Mouse (Mus musculus) neural tube, embryonic 14.5 days (tissue): Measurements from ENCODE around the gene 4930404N11Rik. TPM values are rescaled to one million over a fixed set of nuclear protein-coding genes. Genes with fewer than 3 reads are reported as not detected.

ENCODE experiments used
- ATAC-seq: fragments of 200-750 bp; cut with Nextera tagmentation; 2 replicates; pipeline ENCODE4 v1.8.0; 2017; ENCODE audit warnings: low read depth, mild to moderate bottlenecking, moderate TSS enrichment, moderate library complexity
- H3K27ac ChIP-seq: fragments of 300-500 bp; sonication (generic); 2 replicates; pipeline ENCODE4 v1.5.1; 2014; ENCODE audit warnings: low read depth, mild to moderate bottlenecking, control low read depth, low read length, moderate library complexity, mixed read lengths
- H3K27me3 ChIP-seq: fragments of 300-500 bp; sonication (generic); 2 replicates; pipeline ENCODE4 v1.6.1; 2014; ENCODE audit warnings: low read length; ENCODE audit not compliant: control insufficient read depth, insufficient read depth
- H3K36me3 ChIP-seq: fragments of 300-500 bp; sonication (generic); 2 replicates; pipeline ENCODE4 v1.6.1; 2014; ENCODE audit warnings: low read length, mixed read lengths; ENCODE audit not compliant: control insufficient read depth, insufficient read depth
- H3K4me1 ChIP-seq: fragments of 300-500 bp; sonication (generic); 2 replicates; pipeline ENCODE4 v1.6.1; 2014; ENCODE audit warnings: low read length; ENCODE audit not compliant: control insufficient read depth, insufficient read depth
- H3K4me2 ChIP-seq: fragments of 300-500 bp; sonication (generic); 2 replicates; pipeline ENCODE4 v1.6.1; 2014; ENCODE audit warnings: mild to moderate bottlenecking, low read depth, low read length, control low read depth
- H3K4me3 ChIP-seq: fragments of 300-500 bp; sonication (generic); 2 replicates; pipeline ENCODE4 v1.5.1; 2014; ENCODE audit warnings: low read depth, low read length, control low read depth, mixed read lengths
- H3K9ac ChIP-seq: fragments of 300-500 bp; sonication (generic); replicated peaks from 2 replicates; pipeline ENCODE4 v1.6.1; 2014; ENCODE audit warnings: low read depth, mild to moderate bottlenecking, control low read depth, low read length, mixed read lengths
- H3K9me3 ChIP-seq: fragments of 300-500 bp; sonication (generic); 2 replicates; pipeline ENCODE4 v1.6.1; 2016; ENCODE audit warnings: low read length; ENCODE audit not compliant: control insufficient read depth
- WGBS: fragments of 180-500 bp; shearing (Covaris S2); extraction: QIAGEN DNeasy Blood & Tissue Kit; methylation state at CpG from one replicate; pipeline ENCODE4 v1.1.7; 2014; 5-methylcytosine and 5-hydroxymethylcytosine counted together
- polyA plus RNA-seq: library from polyadenylated mRNA; unstranded; fragments of >200 nt; fragmentation: Nextera tagmentation; extraction: Ambion mirVana; gene quantifications from 2 replicates; pipeline ENCODE4 v1.2.1, GENCODE M21; 2014

4930404N11Rik gene
- polyA plus RNA-seq, 1 experiment from 2014 or later: 0.42 TPM

DNA sequence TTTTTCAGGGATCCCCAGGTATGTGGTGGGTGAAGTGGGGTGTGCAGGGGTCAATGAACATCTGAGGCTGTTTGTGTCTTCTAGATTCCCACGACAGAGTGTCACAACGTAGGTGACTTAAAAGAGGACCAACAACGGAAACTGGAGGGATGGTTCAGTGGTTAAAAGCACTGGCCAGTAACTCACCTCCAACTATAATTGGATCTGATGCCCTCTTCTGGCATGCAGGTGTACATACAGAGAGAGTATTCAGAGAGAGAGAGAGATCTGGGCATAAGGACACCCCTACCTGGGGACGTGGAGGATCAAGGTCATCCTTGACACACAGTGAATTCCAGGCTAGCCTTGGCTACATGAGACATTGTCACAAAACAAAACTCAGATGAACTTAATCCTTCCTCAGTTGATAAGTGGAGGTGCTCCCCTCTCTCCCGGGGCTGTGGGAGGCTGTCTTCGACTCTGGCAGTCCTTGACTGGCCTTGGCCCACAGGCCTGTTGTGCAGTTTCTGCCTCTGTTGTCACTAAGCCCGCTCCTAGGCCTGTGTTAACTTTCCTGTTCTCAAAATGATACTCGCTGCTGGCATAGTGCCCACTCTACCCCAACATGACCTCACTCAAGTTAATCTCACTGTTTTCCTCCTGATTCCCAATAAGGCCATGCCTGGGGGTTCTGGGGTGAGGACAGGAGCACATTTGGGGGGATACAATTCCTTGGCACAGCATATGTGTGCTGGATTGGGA is 21.0 kb downstream of the 4930404N11Rik start:
- H3K4me1 ChIP-seq: peaks cover 10% of the 10 kb centered on the region
- H3K36me3 ChIP-seq: no peaks in the 10 kb centered on the region
- ATAC-seq: no peak
- no peak overlapping the region for H3K27ac ChIP-seq
- H3K4me3 ChIP-seq: no peak overlapping the region
- H3K27me3 ChIP-seq: peaks cover 34% of the 10 kb centered on the region
- WGBS: 58% methylated on average over 8 of the region's 8 CpGs
- H3K9me3 ChIP-seq: no peaks in the 10 kb centered on the region
- no peak overlapping the region for H3K9ac ChIP-seq
- H3K4me2 ChIP-seq: no peak overlapping the region

DNA sequence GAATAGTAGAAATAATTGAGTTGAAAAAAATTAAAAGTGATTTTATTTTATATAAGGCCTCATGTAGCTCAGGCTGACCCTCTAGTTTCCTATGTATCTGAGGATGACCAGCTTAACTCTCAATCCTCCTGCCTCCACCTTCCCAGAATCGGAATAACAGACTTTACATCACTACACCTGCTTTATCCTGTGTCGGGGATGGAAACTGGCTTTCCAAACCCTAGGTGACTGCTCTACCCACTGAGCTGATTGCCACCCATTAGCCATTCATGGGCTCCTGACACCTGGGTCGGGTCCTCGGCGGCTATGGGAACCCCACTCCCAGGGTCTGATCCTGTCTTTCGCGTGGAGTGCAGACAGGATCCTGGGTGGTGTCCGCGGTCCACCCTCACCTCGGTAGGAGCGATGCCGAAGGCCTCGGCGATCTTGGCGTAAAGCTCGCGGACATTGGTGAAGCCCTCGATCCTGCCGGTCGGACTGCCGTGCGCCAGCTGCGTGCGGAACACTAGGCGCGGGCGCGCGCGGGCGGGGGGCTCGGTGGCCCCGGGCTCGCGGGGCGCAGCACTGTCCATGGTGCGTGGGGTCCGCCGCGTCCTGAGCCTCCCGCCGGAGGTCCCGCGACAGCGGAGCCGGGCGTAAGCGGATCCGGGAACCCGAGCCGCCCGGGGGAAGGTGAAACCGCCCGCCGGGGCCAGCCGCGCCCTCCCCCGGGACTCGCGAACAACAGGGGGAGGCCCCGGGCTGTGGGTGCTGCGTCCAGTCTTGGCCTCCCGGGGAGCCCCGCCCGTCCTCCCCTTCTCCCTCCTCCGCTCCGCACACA is 22.7 kb downstream of the 4930404N11Rik start, which contains the start of gene Gipc3:
Gene Gipc3, minus strand, starts transcription at position 581 of the 820 bp plus-strand sequence.
- H3K9me3 ChIP-seq: no peaks in the 10 kb centered on the region
- peak within 1 kb of the TSS; percentile 37 for H3K9ac ChIP-seq
- peaks cover 34% of the 10 kb centered on the region for H3K27me3 ChIP-seq
- peak within 1 kb of the TSS; percentile 71 for H3K4me2 ChIP-seq
- H3K4me3 ChIP-seq: peak within 1 kb of the TSS; percentile 31
- H3K4me1 ChIP-seq: peaks cover 6% of the 10 kb centered on the region; the same call in 1 of the 2 replicates
- no peaks in the 10 kb centered on the region for H3K36me3 ChIP-seq
- no peak within 1 kb of the TSS for H3K27ac ChIP-seq
- WGBS: 5% methylated on average over 66 of the region's 67 CpGs
- ATAC-seq: no peak

DNA sequence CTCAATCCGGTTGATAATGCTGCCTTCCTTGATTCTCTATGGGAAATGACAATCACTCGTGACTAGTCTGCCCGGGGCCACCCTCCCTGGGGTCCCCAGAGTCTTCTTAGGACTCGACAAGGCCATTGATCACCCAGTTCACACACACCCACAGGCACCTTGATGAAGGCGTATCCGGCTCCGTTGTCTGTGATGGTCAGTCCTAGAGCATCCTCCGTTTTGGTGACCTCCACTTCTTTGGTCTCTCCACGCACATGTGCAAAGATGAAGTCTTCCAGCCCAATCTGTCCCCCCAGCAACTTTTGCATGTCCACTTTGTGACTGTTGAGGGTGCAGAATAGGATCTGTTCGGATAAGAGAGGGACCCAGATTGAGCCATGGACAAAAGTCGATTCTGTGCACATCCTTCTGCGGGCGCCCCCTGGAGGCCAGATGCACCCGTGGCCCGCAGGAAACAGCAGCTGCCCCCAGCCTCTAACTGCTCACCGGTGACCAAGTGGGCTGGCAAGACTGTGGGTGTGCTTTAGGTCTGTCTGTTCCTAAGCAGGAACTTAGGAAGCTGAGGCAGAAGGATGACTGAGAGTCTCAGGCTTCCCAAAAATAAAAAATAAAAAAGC is 24.2 kb downstream of the 4930404N11Rik start:
- no peak overlapping the region for H3K9ac ChIP-seq
- no peak overlapping the region for H3K27ac ChIP-seq
- no peaks in the 10 kb centered on the region for H3K36me3 ChIP-seq
- H3K9me3 ChIP-seq: no peaks in the 10 kb centered on the region
- no peak for ATAC-seq
- no peak overlapping the region for H3K4me2 ChIP-seq
- 37% methylated on average over 16 of the region's 16 CpGs for WGBS
- no peak overlapping the region for H3K4me3 ChIP-seq
- peaks cover 6% of the 10 kb centered on the region; the same call in 1 of the 2 replicates for H3K4me1 ChIP-seq
- peaks cover 30% of the 10 kb centered on the region for H3K27me3 ChIP-seq

DNA sequence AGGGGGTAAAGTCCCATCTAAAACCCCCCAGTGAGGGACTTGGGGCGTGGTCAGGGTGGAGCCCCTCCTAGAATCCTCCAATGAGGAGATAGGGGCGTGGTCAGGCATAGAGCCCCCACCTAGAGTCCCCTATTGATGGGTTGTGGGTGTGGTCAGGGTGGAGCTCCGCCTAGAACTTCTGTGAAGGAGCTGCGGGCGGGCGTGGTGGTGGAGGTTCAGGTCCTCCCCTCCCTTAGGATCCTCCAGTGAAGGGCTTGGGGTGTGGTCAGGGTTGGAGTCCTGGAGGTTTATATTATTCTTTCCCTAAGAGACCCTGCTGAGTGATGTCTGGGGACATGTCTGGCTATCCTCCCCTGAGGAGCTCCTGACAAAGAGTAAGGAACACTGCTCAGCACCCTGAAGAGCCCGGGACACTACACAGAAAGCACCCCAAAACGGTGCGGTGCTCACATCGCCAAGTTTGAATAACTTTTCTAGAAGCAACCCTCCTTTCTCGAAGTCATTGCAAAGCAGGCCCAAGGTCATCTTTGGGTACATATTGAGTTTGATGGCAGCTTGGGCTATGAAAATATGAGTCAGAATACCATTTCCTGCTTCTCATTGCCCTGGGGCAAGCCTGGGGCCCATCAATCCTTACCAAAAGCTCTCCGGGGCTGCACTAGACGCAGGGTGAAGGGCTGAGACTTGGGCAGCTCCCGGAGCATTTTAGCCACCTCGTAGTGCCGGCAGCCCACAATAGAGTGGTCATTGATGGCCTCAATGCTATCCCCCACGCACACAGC is 24.9 kb downstream of the 4930404N11Rik start:
- no peak for ATAC-seq

DNA sequence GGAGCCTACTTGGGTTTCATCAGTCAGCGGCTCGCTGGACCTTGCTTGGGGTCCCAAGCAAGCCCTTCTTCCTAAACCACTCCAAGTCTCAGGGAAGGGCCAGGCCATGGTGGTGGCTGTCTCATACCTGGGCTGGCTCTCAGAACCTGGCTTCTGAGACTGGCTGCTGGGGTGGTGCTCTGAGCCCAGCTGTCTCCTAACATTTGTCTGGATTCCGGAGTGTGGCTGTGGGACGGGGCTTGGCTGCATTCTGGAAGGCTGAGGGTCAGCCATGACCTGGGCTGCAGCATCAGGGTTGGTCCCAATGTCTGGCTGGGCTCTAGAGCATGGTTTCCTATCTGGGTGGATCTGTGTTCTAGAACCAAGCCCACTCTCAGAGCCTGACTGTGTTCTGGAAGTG is 29.1 kb downstream of the 4930404N11Rik start:
- Histone ChIP-seq H3K4me3 (no peak overlapping the region), H3K27me3 (peaks cover 8% of the 10 kb centered on the region; the same call in 1 of the 2 replicates), H3K9ac (no peak overlapping the region), H3K36me3 (no peaks in the 10 kb centered on the region), H3K4me2 (no peak overlapping the region), H3K9me3 (no peaks in the 10 kb centered on the region), H3K4me1 (no peaks in the 10 kb centered on the region), H3K27ac (no peak overlapping the region)
- WGBS: 99% methylated on average over 4 of the region's 4 CpGs
- ATAC-seq: no peak

More for the DNA sequence above, 24.9 kb downstream of the 4930404N11Rik start:
- no peak overlapping the region for H3K4me3 ChIP-seq
- H3K4me1 ChIP-seq: 0 out of 2 replicates have a peak, but pooled peaks cover 6% of the 10 kb centered on the region
- H3K9ac ChIP-seq: no peak overlapping the region
- peaks cover 30% of the 10 kb centered on the region for H3K27me3 ChIP-seq
- H3K27ac ChIP-seq: no peak overlapping the region
- WGBS: 33% methylated on average over 17 of the region's 17 CpGs
- no peak overlapping the region for H3K4me2 ChIP-seq
- no peaks in the 10 kb centered on the region for H3K36me3 ChIP-seq
- H3K9me3 ChIP-seq: no peaks in the 10 kb centered on the region

DNA sequence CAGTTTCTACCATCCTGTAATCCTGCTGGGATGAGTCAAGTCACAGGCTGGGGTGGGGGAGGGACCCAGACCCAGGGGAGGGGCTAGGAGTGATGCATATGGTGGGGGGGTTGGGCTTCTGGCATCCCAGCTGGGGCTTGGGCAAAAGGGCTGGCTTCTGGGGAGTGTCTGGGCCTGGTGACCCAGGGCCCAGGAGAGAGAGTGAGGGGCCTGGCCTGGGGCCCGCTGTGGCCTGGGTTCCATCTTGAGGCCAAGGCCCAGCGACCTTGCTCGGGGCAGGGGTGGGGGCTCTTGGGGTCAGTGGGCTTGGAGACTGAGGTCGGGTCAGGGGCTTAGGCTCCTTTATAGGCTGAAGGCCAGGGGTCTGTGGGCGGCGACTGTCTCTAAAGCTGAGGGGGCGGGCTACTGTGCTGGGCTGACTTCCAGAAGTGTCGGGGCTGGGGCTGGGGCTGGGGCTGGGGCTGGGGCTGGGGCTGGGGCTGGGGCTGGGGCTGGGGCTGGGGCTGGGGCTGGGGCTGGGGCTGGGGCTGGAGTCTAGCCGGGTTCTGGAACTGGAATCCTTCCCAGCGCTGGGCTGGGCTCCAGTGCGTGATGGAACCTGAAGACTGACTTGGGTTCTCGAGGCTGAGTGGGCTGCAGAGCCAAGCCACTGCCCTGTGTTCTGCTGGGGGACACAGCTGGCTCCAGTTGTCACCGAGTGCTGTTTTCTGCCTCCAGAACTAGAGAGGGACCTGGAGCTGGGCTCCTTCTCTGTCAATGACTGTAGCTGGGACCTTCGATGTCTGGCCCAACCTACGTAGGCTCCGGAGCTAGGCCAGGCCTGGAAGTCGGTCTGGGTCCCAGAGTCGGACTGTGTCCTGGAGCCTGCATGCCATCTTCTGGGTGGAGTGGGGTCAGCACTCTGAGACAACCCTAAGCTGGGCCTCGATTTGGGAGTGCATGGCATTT is 29.9 kb downstream of the 4930404N11Rik start:
- H3K9ac ChIP-seq: no peak overlapping the region
- H3K36me3 ChIP-seq: no peaks in the 10 kb centered on the region
- no peak for ATAC-seq
- no peak overlapping the region for H3K4me2 ChIP-seq
- no peaks in the 10 kb centered on the region for H3K4me1 ChIP-seq
- no peak overlapping the region for H3K4me3 ChIP-seq
- H3K27ac ChIP-seq: no peak overlapping the region
- 0 out of 2 replicates have a peak, but pooled peaks cover 4% of the 10 kb centered on the region for H3K27me3 ChIP-seq
- H3K9me3 ChIP-seq: no peaks in the 10 kb centered on the region
- 46% methylated on average over 15 of the region's 19 CpGs for WGBS

DNA sequence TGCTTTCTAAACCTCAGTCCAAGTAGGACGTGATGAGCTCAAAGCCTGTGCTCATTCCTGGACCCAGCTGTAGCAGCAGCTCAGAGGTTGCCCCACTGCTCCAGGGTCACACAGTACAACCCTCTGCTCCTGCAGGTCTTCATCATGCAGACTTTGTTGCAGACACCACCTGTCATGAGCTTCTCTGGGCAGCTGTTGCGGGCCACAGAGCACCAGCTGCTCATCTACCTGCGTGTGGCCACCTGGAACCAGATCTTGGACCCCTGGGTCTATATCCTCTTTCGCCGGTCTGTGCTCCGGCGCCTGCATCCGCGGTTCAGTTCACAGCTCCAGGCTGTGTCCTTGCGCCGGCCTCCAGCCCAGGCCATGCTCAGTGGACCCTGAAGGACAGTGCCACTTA is 31.3 kb downstream of the 4930404N11Rik start:
- Histone ChIP-seq H3K4me2 (no peak overlapping the region), H3K9me3 (no peaks in the 10 kb centered on the region), H3K4me1 (no peaks in the 10 kb centered on the region), H3K9ac (no peak overlapping the region), H3K27me3 (0 out of 2 replicates have a peak, but pooled peaks cover 4% of the 10 kb centered on the region), H3K4me3 (no peak overlapping the region), H3K36me3 (no peaks in the 10 kb centered on the region), H3K27ac (no peak overlapping the region)
- ATAC-seq: no peak
- WGBS: 71% methylated on average over 11 of the region's 11 CpGs
